Mouse (Mus musculus) G1E (cell line): ENCODE data around the gene Usp11. TPM values are rescaled to one million over a fixed set of nuclear protein-coding genes. Genes with fewer than 3 reads are reported as not detected.

Experiments
- ATAC-seq: 2 replicates; pipeline ENCODE4 v1.8.0; 2016; ENCODE audit warnings: mild to moderate bottlenecking; ENCODE audit not compliant: insufficient number of reproducible peaks, poor library complexity, low FRiP score, severe bottlenecking; ENCODE audit errors: extremely low read depth
- DNase-seq: peaks from one replicate; pipeline ENCODE4 v3.0.0; 2012; ENCODE audit warnings: low spot score
- H3K27me3 ChIP-seq: 2 replicates; pipeline ENCODE4 v1.6.1; 2012; ENCODE audit warnings: mild to moderate bottlenecking, low read length, inconsistent platforms; ENCODE audit not compliant: insufficient read depth
- H3K36me3 ChIP-seq: replicated peaks from 2 replicates; pipeline ENCODE3; 2012; ENCODE audit warnings: mild to moderate bottlenecking, inconsistent platforms
- H3K4me1 ChIP-seq: 2 replicates; pipeline ENCODE4 v1.6.1; 2012; ENCODE audit warnings: low read depth, low read length, inconsistent platforms, mixed read lengths; ENCODE audit not compliant: insufficient read depth
- H3K4me3 ChIP-seq: 2 replicates; pipeline ENCODE4 v1.5.1; 2012; ENCODE audit warnings: low read depth, mild to moderate bottlenecking, inconsistent platforms, low read length, moderate library complexity, mixed read lengths
- H3K9me3 ChIP-seq: replicated peaks from 2 replicates; pipeline ENCODE4 v1.6.1; 2012; ENCODE audit warnings: inconsistent platforms
- CTCF ChIP-seq: IDR thresholded peaks from 2 replicates; pipeline ENCODE4 v1.5.1; 2012; ENCODE audit warnings: low read depth, low read length, inconsistent platforms, mixed read lengths
- GATA1 ChIP-seq: IDR thresholded peaks from 2 replicates; pipeline ENCODE4 v1.6.1; 2012; ENCODE audit warnings: borderline replicate concordance, low read length, inconsistent platforms, mixed read lengths
- GATA2 ChIP-seq: IDR thresholded peaks from 2 replicates; pipeline ENCODE4 v1.6.1; 2012; ENCODE audit warnings: low read depth, low read length, inconsistent platforms, borderline replicate concordance
- POLR2AphosphoS5 ChIP-seq: IDR thresholded peaks from 2 replicates; pipeline ENCODE4 v1.6.1; 2012; ENCODE audit warnings: low read depth, low read length, inconsistent platforms; ENCODE audit not compliant: insufficient replicate concordance
- TAL1 ChIP-seq: conservative IDR thresholded peaks from 2 replicates; pipeline ENCODE4 v1.6.1; 2012; ENCODE audit warnings: low read depth, low read length, inconsistent platforms, mixed read lengths
- polyA plus RNA-seq: library from polyadenylated mRNA; stranded (reverse); fragments of >175 nt; gene quantifications from 2 replicates; pipeline ENCODE4 v1.2.3, GENCODE M21; 2012
- total RNA-seq, 2 experiments: library from RNA; stranded (forward) in 1 of 2; stranded (reverse) in 1 of 2; fragments of 200-1000 nt in 1 of 2; fragments of >200 nt in 1 of 2; fragmentation: Nextera tagmentation in 1 of 2; gene quantifications; 2 replicates each; pipeline ENCODE4 v1.2.3; 2014 to 2017

The Usp11 gene
- total and polyA plus RNA-seq, 3 experiments, result 18.8 to 84.4 (median 34.3) TPM

DNA sequence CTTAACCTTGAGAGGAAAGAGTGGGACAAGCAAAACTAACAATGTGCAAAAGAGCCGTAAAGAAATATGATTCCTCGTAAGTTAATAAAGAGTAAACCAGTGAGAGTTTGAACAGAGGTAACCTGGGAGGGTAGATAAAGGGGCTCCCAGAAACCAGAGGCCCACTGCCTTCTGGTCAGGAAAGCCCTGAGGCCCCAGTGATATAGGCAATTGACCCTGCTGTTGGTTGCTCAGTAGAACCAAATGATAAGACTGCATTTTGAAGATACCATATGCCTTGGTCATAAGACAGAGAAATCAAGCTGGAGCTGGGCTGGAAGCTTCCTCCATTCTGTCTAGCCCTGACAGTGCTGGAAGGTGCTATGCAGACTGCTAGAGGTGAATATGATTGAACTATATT lies 45.1 kb downstream of the Usp11 start:
- H3K27me3 ChIP-seq, result peaks cover 5% of the 10 kb centered on the region; the same call in 1 of the 2 replicates
- H3K4me1 ChIP-seq, result no peaks in the 10 kb centered on the region
- H3K4me3 ChIP-seq, result no peak overlapping the region
- ATAC-seq (no peak), DNase-seq (no peak)
- no peaks in the 10 kb centered on the region for H3K36me3 ChIP-seq
- no peak for TF ChIP-seq GATA1
- TF ChIP-seq TAL1, result no peak
- no peak for TF ChIP-seq GATA2
- TF ChIP-seq CTCF, result no peak
- no peak for TF ChIP-seq POLR2AphosphoS5
- no peaks in the 10 kb centered on the region for H3K9me3 ChIP-seq

DNA sequence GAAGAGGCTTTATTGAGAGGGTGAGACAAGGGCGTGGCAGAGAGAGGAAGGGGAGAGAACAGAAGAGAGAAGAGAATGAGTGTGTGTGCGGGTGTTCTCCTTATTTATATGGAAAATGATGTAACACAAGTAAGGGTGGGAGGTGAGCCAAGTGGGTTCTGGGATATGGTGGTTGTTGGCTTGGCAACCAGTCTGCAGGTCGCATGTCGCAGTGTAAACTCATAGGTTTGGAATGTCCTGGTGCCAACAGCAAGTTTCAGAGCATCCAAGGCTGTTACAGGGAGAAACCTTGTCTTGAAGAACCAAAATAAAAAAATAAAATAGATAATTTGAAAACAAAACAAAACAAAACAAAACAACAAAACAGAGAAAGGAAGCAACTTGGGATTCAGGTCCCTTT lies 57.5 kb downstream of the Usp11 start:
- H3K27me3 ChIP-seq, result no peaks in the 10 kb centered on the region
- no peaks in the 10 kb centered on the region for H3K4me1 ChIP-seq
- TF ChIP-seq GATA1 (no peak), POLR2AphosphoS5 (no peak), GATA2 (no peak), CTCF (no peak)
- no peaks in the 10 kb centered on the region for H3K36me3 ChIP-seq
- ATAC-seq (no peak), DNase-seq (no peak)
- H3K4me3 ChIP-seq, result no peak overlapping the region
- H3K9me3 ChIP-seq, result no peaks in the 10 kb centered on the region

Other genes starting within 250 kb of the Usp11 start
- gene Rgn, start 154.1 kb upstream of the Usp11 start, total RNA-seq (2014; fragmentation: Nextera tagmentation), result not detected in 2 replicates
- gene Rgn, start 154.1 kb upstream of the Usp11 start, total RNA-seq (2017), result not detected in 2 replicates
- gene Rgn, start 154.1 kb upstream of the Usp11 start, polyA plus RNA-seq, result not detected in 2 replicates
- gene Rbm10, start 86.4 kb upstream of the Usp11 start, total RNA-seq (2014; fragmentation: Nextera tagmentation), result 46.2 and 53.3 TPM in 2 replicates
- 68.7 and 68.8 TPM in 2 replicates for gene Rbm10, start 86.4 kb upstream of the Usp11 start, total RNA-seq (2017)
- 81.7 and 103 TPM in 2 replicates for gene Rbm10, start 86.4 kb upstream of the Usp11 start, polyA plus RNA-seq
- gene Ndufb11, start 86.3 kb upstream of the Usp11 start, total RNA-seq (2014; fragmentation: Nextera tagmentation), result 49.2 and 50.1 TPM in 2 replicates
- 68.5 and 83.9 TPM in 2 replicates for gene Ndufb11, start 86.3 kb upstream of the Usp11 start, total RNA-seq (2017)
- gene Ndufb11, start 86.3 kb upstream of the Usp11 start, polyA plus RNA-seq, result 481 and 577 TPM in 2 replicates
- 310 and 322 TPM in 2 replicates for gene Uba1, start 45.6 kb upstream of the Usp11 start, total RNA-seq (2014; fragmentation: Nextera tagmentation)
- gene Uba1, start 45.6 kb upstream of the Usp11 start, total RNA-seq (2017), result 169 and 194 TPM in 2 replicates
- gene Uba1, start 45.6 kb upstream of the Usp11 start, polyA plus RNA-seq, result 172 and 189 TPM in 2 replicates
- gene Cdk16, start 16.0 kb upstream of the Usp11 start, total RNA-seq (2014; fragmentation: Nextera tagmentation), result 130 TPM in 2 replicates
- gene Cdk16, start 16.0 kb upstream of the Usp11 start, total RNA-seq (2017), result 34.9 and 36.4 TPM in 2 replicates
- 67.0 and 73.3 TPM in 2 replicates for gene Cdk16, start 16.0 kb upstream of the Usp11 start, polyA plus RNA-seq
- gene Araf, start 93.9 kb downstream of the Usp11 start, total RNA-seq (2014; fragmentation: Nextera tagmentation), result 173 and 189 TPM in 2 replicates
- gene Araf, start 93.9 kb downstream of the Usp11 start, total RNA-seq (2017), result 44.8 and 58.4 TPM in 2 replicates
- gene Araf, start 93.9 kb downstream of the Usp11 start, polyA plus RNA-seq, result 17.8 and 56.9 TPM in 2 replicates
- gene Timp1, start 166.3 kb downstream of the Usp11 start, total RNA-seq (2014; fragmentation: Nextera tagmentation), result not detected in 2 replicates
- 0.29 TPM in 1 of 2 replicates, not detected in the other for gene Timp1, start 166.3 kb downstream of the Usp11 start, total RNA-seq (2017)
- not detected in 2 replicates for gene Timp1, start 166.3 kb downstream of the Usp11 start, polyA plus RNA-seq
- not detected in 2 replicates for gene Syn1, start 217.1 kb downstream of the Usp11 start, total RNA-seq (2014; fragmentation: Nextera tagmentation)
- gene Syn1, start 217.1 kb downstream of the Usp11 start, total RNA-seq (2017), result not detected in 2 replicates
- not detected in 2 replicates for gene Syn1, start 217.1 kb downstream of the Usp11 start, polyA plus RNA-seq
- gene Cfp, start 227.6 kb downstream of the Usp11 start, total RNA-seq (2014; fragmentation: Nextera tagmentation), result 6.2 and 10.1 TPM in 2 replicates
- gene Cfp, start 227.6 kb downstream of the Usp11 start, total RNA-seq (2017), result 9.5 and 12.1 TPM in 2 replicates
- gene Cfp, start 227.6 kb downstream of the Usp11 start, polyA plus RNA-seq, result 4.9 and 5.9 TPM in 2 replicates
- 19.3 and 20.5 TPM in 2 replicates for gene Elk1, start 246.7 kb downstream of the Usp11 start, total RNA-seq (2014; fragmentation: Nextera tagmentation)
- 7.0 and 7.6 TPM in 2 replicates for gene Elk1, start 246.7 kb downstream of the Usp11 start, total RNA-seq (2017)
- 15.8 and 17.1 TPM in 2 replicates for gene Elk1, start 246.7 kb downstream of the Usp11 start, polyA plus RNA-seq